Mouse (Mus musculus): ENCODE data around the gene Npas4. TPM values are rescaled to one million over a fixed set of nuclear protein-coding genes. Genes with fewer than 3 reads are reported as not detected.

Gene Npas4
- polyA plus RNA-seq, 1 experiment from 2014 or later = 0.14 TPM

Other genes with a start within 250 kb of the Npas4 start
- gene Rbm4b, start 233.8 kb downstream of the Npas4 start, polyA plus RNA-seq (2016; fragmentation: Nextera tagmentation; extraction: Ambion mirVana) = 151 and 159 TPM in 2 replicates
- gene Rbm4, start 196.4 kb downstream of the Npas4 start, polyA plus RNA-seq (2016; fragmentation: Nextera tagmentation; extraction: Ambion mirVana) = 86.4 and 95.2 TPM in 2 replicates
- 39.0 and 42.9 TPM in 2 replicates for gene Gm21992, start 178.7 kb downstream of the Npas4 start, polyA plus RNA-seq (2016; fragmentation: Nextera tagmentation; extraction: Ambion mirVana)
- gene Rbm14, start 178.7 kb downstream of the Npas4 start, polyA plus RNA-seq (2016; fragmentation: Nextera tagmentation; extraction: Ambion mirVana) = 120 and 133 TPM in 2 replicates
- 34.6 and 37.9 TPM in 2 replicates for gene Ccs, start 151.0 kb downstream of the Npas4 start, polyA plus RNA-seq (2016; fragmentation: Nextera tagmentation; extraction: Ambion mirVana)
- 0.19 TPM in 2 replicates for gene Ccdc87, start 150.9 kb downstream of the Npas4 start, polyA plus RNA-seq (2016; fragmentation: Nextera tagmentation; extraction: Ambion mirVana)
- gene Ctsf, start 135.2 kb downstream of the Npas4 start, polyA plus RNA-seq (2016; fragmentation: Nextera tagmentation; extraction: Ambion mirVana) = 30.0 and 30.9 TPM in 2 replicates
- gene Actn3, start 112.4 kb downstream of the Npas4 start, polyA plus RNA-seq (2016; fragmentation: Nextera tagmentation; extraction: Ambion mirVana) = 1.2 and 1.3 TPM in 2 replicates
- gene Zdhhc24, start 111.6 kb downstream of the Npas4 start, polyA plus RNA-seq (2016; fragmentation: Nextera tagmentation; extraction: Ambion mirVana) = 17.4 and 17.5 TPM in 2 replicates
- gene Bbs1, start 83.7 kb downstream of the Npas4 start, polyA plus RNA-seq (2016; fragmentation: Nextera tagmentation; extraction: Ambion mirVana) = 6.8 and 8.0 TPM in 2 replicates
- gene Dpp3, start 62.0 kb downstream of the Npas4 start, polyA plus RNA-seq (2016; fragmentation: Nextera tagmentation; extraction: Ambion mirVana) = 159 and 170 TPM in 2 replicates
- gene Peli3, start 47.2 kb downstream of the Npas4 start, polyA plus RNA-seq (2016; fragmentation: Nextera tagmentation; extraction: Ambion mirVana) = 4.3 and 5.2 TPM in 2 replicates
- gene Mrpl11, start 28.2 kb downstream of the Npas4 start, polyA plus RNA-seq (2016; fragmentation: Nextera tagmentation; extraction: Ambion mirVana) = 130 and 138 TPM in 2 replicates
- gene Slc29a2, start 33.5 kb upstream of the Npas4 start, polyA plus RNA-seq (2016; fragmentation: Nextera tagmentation; extraction: Ambion mirVana) = 7.2 and 7.4 TPM in 2 replicates
- gene B4gat1, start 48.5 kb upstream of the Npas4 start, polyA plus RNA-seq (2016; fragmentation: Nextera tagmentation; extraction: Ambion mirVana) = 37.6 and 37.9 TPM in 2 replicates
- 2.5 and 3.4 TPM in 2 replicates for gene AC124502.3, start 48.6 kb upstream of the Npas4 start, polyA plus RNA-seq (2016; fragmentation: Nextera tagmentation; extraction: Ambion mirVana)
- gene Brms1, start 51.0 kb upstream of the Npas4 start, polyA plus RNA-seq (2016; fragmentation: Nextera tagmentation; extraction: Ambion mirVana) = 57.5 and 60.3 TPM in 2 replicates
- gene Rin1, start 60.2 kb upstream of the Npas4 start, polyA plus RNA-seq (2016; fragmentation: Nextera tagmentation; extraction: Ambion mirVana) = 0.87 and 1.6 TPM in 2 replicates
- gene Cd248, start 77.8 kb upstream of the Npas4 start, polyA plus RNA-seq (2016; fragmentation: Nextera tagmentation; extraction: Ambion mirVana) = 16.4 and 17.1 TPM in 2 replicates
- 1.7 and 2.0 TPM in 2 replicates for gene Tmem151a, start 95.2 kb upstream of the Npas4 start, polyA plus RNA-seq (2016; fragmentation: Nextera tagmentation; extraction: Ambion mirVana)
- gene Yif1a, start 98.2 kb upstream of the Npas4 start, polyA plus RNA-seq (2016; fragmentation: Nextera tagmentation; extraction: Ambion mirVana) = 54.4 and 56.4 TPM in 2 replicates
- gene Cnih2, start 108.2 kb upstream of the Npas4 start, polyA plus RNA-seq (2016; fragmentation: Nextera tagmentation; extraction: Ambion mirVana) = 168 and 180 TPM in 2 replicates
- gene Rab1b, start 116.8 kb upstream of the Npas4 start, polyA plus RNA-seq (2016; fragmentation: Nextera tagmentation; extraction: Ambion mirVana) = 232 and 237 TPM in 2 replicates
- gene Klc2, start 128.2 kb upstream of the Npas4 start, polyA plus RNA-seq (2016; fragmentation: Nextera tagmentation; extraction: Ambion mirVana) = 45.8 and 46.0 TPM in 2 replicates